Mouse (Mus musculus): Measurements from ENCODE around the gene Gpr82.

Gpr82 gene

GRCm38 (mm10) chrX:13661063-13661462, at the start of gene Gpr82:
Gpr82 (plus strand) TSS chrX:13661363.
- DNase-seq (ENCODE audit: low spot score): no peak

GRCm38 (mm10) chrX:13612115-13612514, 49.0 kb upstream of the Gpr82 start:
- DNase-seq (ENCODE audit: low spot score): no peak

DNA sequence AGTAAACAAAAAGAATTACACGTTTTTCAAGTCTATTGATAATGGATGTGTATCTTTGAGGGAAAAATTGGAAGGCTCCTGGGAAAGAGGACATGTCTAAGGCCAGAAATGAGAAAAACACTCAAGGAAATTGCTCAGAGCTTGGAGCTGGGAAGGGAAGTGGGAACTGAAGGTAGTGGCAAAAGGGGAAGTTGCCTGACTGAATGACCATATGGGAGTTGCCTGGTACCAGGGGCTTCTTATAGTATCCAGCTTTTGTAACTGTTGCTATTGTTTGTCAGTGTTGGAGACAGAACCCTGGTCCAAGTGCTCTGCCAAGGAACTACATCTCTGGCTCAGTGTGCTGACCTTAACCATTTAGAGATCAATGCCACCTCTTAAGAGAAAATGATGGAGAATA, 44.4 kb upstream of the Gpr82 start:
- no peak for DNase-seq (ENCODE audit: low spot score)

DNA sequence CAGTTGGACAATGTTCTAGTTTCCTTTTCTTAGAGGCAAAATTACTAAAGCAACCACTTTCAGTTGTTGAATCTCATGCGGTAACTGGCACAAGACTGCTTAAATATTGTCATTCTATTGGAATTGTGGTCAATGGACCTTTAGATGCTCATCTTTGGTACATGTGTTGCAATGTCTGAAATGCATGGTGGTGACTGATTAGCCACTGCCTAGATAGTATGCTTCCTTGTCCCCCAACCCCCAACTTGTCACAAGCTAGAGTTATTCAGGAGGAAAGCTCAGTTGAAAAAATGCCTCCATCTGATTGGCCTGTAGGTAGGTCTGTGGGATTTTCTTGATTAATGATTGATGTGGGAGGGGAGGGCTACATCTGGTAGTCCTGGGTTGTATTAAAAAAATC, 43.9 kb upstream of the Gpr82 start:
- no peak for DNase-seq (ENCODE audit: low spot score)

- no peak for DNase-seq (ENCODE audit: low spot score)
Observed at GRCm38 (mm10) chrX:13618476-13618875, 42.7 kb upstream of the Gpr82 start.

DNA sequence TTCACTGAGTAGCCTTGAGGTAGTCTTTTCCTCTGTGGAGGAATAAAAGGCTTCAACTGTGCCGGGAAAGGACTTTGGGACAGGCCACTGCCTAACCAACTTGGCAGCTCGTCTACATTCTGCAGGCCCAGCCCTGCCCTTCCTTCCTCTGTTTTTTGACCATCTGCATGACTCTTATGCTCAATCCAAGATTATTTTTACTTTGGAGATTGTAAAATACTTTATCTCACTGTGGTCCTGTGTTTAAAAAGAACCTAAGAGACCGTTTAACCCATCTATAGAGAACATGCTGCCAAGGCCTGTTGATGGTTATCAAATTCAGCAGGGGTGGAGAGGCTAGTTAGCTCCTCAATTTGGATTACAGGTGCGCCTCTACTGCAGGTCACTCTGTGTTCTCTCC, 39.7 kb upstream of the Gpr82 start:
- DNase-seq (ENCODE audit: low spot score): no peak

DNA sequence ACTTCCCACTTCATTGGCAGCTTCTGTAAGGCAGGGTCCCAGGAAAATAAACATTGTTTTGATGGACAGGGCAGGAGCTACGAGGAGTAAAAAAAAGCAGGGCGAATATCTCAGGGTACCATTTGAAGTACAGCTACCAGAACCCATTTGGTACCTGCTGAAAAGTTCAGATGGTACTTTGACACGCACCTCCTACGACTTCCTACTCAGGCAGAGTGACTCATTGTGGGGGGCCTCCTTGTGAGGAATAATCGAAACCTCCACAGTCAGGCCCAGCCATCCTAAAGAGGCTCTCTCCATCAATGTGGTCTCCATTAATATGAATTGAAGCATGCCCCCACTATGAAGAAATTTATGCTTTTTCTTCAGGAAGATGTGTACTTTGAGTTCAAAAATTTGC, 38.5 kb upstream of the Gpr82 start:
- no peak for DNase-seq (ENCODE audit: low spot score)

DNA sequence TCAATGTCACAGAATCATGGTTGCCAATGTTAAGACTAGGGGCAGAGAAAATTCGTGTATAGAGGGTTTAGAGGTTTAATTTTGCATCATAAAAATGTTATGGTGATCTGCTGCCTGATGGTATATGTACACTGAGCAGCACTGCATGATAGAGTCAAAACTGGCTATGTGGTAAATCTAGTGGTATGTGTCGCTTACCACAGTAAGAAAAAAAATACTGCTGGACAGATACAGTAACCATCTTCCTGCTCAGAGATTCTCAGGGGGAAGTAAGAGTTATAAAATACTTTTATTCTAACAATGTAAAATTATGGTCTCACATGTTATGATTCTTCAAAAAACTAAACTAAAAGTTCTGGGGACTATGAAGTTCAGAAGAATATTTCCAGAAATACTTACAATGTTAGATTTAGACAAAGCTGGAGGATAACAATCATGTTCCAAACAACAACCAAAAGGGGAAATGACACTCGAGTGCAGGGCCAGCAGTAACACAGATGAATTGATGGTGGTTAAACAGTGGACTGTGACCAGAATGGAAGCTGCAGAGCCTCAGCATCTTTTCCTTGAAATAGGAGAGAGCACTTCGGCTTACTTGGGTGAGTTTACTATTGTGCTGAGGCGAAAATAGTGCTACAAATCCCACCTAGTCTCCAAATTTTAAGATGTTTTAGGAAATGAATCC, 29.4 kb upstream of the Gpr82 start, which contains the start of gene Gpr34:
Gene Gpr34 (plus strand): TSS at position 491 of the 685 bp plus-strand sequence.
- DNase-seq (ENCODE audit: low spot score): no peak

GRCm38 (mm10) chrX:13636398-13636797, 24.8 kb upstream of the Gpr82 start:
- no peak for DNase-seq (ENCODE audit: low spot score)

DNA sequence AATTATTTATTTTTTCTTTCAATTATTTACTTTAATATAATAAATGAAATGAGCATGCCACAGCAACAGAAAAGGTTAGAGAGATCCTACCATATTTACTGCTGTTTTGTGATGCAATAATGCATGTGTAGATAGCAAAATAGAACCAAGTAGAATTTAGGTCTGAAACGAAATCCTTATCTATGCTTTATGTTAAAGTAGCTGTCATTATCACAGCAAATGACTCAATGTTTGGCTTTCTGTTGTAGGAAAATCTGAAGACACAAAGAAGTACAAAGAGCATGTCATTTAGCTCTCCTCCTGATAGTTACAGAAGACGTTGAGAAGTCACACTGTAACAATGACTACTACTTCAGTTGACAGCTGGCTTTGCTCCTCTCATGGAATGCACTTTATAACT, 22.3 kb upstream of the Gpr82 start:
- DNase-seq (ENCODE audit: low spot score): no peak

DNA sequence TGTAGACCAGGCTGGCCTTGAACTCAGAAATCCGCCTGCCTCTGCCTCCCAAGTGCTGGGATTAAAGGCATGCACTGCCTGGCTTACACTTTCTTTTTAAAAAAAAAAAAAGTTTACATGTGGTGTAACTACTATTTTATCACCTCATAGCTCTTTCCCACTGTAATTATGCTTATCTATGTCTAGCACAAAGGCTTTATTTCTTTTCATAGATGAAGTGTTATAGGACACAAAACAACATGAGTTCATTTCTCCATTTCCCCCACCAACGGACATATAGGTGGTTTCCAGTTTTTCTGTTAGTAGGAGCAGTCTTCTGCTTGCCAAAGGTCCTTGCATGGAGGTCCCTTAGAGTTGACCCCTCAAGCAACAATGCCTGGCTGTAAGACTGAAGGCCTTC, 9.3 kb upstream of the Gpr82 start:
- DNase-seq (ENCODE audit: low spot score): no peak

DNA sequence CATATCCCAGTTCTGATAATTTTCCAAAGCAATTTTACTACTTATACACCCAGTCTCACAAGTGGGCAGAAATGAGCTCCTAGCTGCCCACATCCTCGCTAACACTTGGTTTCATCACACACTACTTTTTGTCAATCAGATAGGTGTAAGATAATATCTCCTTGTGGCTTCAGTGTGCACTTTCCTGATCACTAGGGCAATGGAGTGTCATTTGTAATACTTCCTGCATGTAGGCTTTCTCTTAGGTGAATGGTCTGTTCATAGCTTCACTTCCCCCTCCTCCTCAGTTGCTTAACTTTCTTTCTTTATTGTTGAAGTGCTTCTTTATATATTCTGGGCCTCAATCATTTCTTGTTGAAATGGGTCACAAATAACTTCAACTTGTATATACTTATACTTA, 8.9 kb upstream of the Gpr82 start:
- DNase-seq (ENCODE audit: low spot score): no peak

- no peak for DNase-seq (ENCODE audit: low spot score)
Observed at GRCm38 (mm10) chrX:13655005-13655421, 6.2 kb upstream of the Gpr82 start.

DNA sequence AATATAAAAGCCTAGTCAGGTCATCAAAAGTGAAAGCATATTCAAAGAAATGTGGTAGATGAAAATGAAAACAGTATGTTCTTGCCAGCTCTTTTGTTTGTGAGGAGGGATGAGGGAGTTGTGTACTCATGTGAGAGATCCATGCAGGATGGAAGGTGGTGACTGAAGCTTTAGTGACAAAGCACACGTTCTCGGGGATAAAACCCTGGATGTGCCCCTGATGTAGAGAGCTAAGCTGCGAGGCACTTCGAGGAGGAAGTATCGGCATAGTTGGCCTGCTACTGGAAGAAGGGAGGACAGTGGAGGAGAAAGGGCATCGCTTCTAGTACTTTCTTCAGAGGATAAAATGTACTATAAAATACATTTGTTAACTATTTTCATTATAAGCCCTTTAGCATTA, 5.3 kb upstream of the Gpr82 start:
- no peak for DNase-seq (ENCODE audit: low spot score)

- peak; percentile 60 for DNase-seq (ENCODE audit: low spot score)
Observed at GRCm38 (mm10) chrX:13656721-13657120, 4.4 kb upstream of the Gpr82 start.

DNA sequence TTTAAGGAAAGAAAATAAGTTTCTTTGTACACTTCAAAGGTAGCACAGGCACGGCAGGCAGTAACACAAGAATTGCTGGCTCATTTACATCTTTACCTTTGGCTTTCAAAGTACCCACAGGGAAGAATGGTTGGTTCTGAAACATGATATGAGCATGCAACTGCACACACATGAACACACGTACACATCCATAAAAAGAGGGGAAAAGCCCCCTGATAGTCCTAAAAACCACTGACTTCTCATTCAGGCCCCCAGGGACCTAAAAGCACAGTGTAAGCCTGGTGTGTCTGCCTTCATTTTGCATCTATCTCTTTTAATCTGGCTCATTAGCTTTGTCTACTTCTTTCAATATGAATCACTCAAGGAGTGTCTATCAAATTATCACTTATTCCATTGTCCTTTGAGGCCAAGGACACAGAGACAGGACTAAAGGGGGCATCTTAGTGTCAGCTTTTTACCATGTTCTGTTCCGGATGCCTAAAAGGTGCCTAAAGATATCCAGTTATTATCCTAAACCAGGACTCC, 2.5 kb upstream of the Gpr82 start:
- no peak for DNase-seq (ENCODE audit: low spot score)

- DNase-seq (ENCODE audit: low spot score): no peak
Observed at GRCm38 (mm10) chrX:13659201-13659890, 1.8 kb upstream of the Gpr82 start.

- no peak for DNase-seq (ENCODE audit: low spot score)
Observed at GRCm38 (mm10) chrX:13668867-13669266, 7.7 kb downstream of the Gpr82 start.

- DNase-seq (ENCODE audit: low spot score): no peak
Observed at GRCm38 (mm10) chrX:13670342-13670741, 9.2 kb downstream of the Gpr82 start.

GRCm38 (mm10) chrX:13673001-13673400, 11.8 kb downstream of the Gpr82 start:
- no peak for DNase-seq (ENCODE audit: low spot score)

GRCm38 (mm10) chrX:13681748-13682147, 20.6 kb downstream of the Gpr82 start:
- no peak for DNase-seq (ENCODE audit: low spot score)

DNA sequence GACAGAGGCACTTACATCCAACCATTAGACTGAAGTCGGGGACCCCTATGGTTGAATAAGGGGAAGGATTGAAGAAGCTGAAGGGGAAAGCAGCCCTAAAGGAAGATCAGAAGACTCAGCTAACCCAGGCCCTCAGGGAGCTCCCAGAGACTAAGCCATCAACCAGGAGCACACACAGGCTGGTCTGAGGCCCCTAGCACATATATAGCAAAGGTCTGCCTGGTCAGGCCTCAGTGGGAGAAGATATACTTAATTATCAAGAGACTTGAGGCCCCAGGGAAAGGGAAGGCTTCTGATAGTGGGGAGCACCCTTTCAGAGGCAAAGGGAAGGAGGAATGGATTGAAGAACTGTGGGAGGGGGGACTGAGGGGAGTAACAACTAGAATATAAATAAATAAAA, 25.4 kb downstream of the Gpr82 start:
- DNase-seq (ENCODE audit: low spot score): peak; percentile 9

GRCm38 (mm10) chrX:13688356-13688755, 27.2 kb downstream of the Gpr82 start:
- no peak for DNase-seq (ENCODE audit: low spot score)

DNA sequence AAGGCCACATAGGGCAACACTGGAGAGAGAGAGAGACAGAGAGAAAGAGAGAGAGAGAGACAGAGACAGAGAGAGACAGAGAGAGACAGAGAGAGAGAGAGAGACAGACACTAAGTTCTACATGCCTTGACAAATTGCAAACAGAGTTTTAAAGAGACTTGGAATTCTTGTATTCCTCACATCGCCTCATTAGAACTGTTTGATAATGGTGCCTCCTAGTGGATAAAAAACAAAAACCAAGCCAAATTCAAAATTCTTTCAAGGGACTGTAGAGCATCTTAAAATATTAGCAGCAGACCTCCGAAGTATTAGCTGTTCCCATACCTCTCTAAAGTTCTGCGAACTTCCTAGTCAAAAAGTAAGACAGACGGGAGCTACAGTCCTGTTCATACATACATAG, 30.7 kb downstream of the Gpr82 start:
- DNase-seq (ENCODE audit: low spot score): peak; percentile 13
